Mouse (Mus musculus): ENCODE measurements around the gene Slfn2. TPM values are rescaled to one million over a fixed set of nuclear protein-coding genes. Genes with fewer than 3 reads are reported as not detected.
"Not testable (repeated sequence)": the region's sequence is repeated elsewhere in the genome, so short reads cannot be mapped to it uniquely, and the experiment has no call there.

Slfn2 gene
- under 1 TPM; 0.60 to 0.83 TPM for total RNA-seq (2021)

GRCm38 (mm10) chr11:83064946-83065345 lies at the start of gene Slfn2:
TSS of gene Slfn2 (plus strand) at chr11:83065112.
- no peak for DNase-seq

- DNase-seq: no peak
Observed at GRCm38 (mm10) chr11:83016093-83016492, 48.8 kb upstream of the Slfn2 start.

GRCm38 (mm10) chr11:83019561-83020519 lies 45.1 kb upstream of the Slfn2 start:
- DNase-seq: not testable (repeated sequence)

- DNase-seq: no peak
Observed at GRCm38 (mm10) chr11:83020621-83021020, 44.3 kb upstream of the Slfn2 start, which contains the start of gene Slfn8. TSS of gene Slfn8 (minus strand) at chr11:83020810.

- DNase-seq: not testable (repeated sequence)
Observed at GRCm38 (mm10) chr11:83038686-83039085, 26.2 kb upstream of the Slfn2 start.

GRCm38 (mm10) chr11:83039156-83039555 lies 25.8 kb upstream of the Slfn2 start:
- DNase-seq: no peak

- DNase-seq: no peak
Observed at GRCm38 (mm10) chr11:83039796-83040195, 25.1 kb upstream of the Slfn2 start.

- no peak for DNase-seq
Observed at GRCm38 (mm10) chr11:83040325-83040724, 24.6 kb upstream of the Slfn2 start.

GRCm38 (mm10) chr11:83041000-83041399 lies 23.9 kb upstream of the Slfn2 start:
- no peak for DNase-seq

GRCm38 (mm10) chr11:83043891-83044290 lies 21.0 kb upstream of the Slfn2 start:
- DNase-seq: no peak

GRCm38 (mm10) chr11:83045642-83046041 lies 19.3 kb upstream of the Slfn2 start:
- DNase-seq: no peak

- DNase-seq: peak in 1 of 2 experiments; percentile 30
Observed at GRCm38 (mm10) chr11:83057863-83058262, 7.0 kb upstream of the Slfn2 start.

- no peak for DNase-seq
Observed at GRCm38 (mm10) chr11:83060412-83061020, 4.4 kb upstream of the Slfn2 start.

GRCm38 (mm10) chr11:83061806-83062205 lies 3.1 kb upstream of the Slfn2 start:
- no peak for DNase-seq

- no peak for DNase-seq
Observed at GRCm38 (mm10) chr11:83063126-83063525, 1.8 kb upstream of the Slfn2 start.

- DNase-seq: no peak
Observed at GRCm38 (mm10) chr11:83063941-83064349, 967 bp upstream of the Slfn2 start.

- DNase-seq: no peak
Observed at GRCm38 (mm10) chr11:83065441-83066344, 781 bp downstream of the Slfn2 start.

- no peak for DNase-seq
Observed at GRCm38 (mm10) chr11:83066640-83067531, 2.0 kb downstream of the Slfn2 start.

GRCm38 (mm10) chr11:83067982-83068694 lies 3.2 kb downstream of the Slfn2 start:
- DNase-seq: no peak

GRCm38 (mm10) chr11:83070321-83070970 lies 5.5 kb downstream of the Slfn2 start:
- no peak for DNase-seq
